Mouse (Mus musculus): Measurements from ENCODE around the gene March4. TPM values are rescaled to one million over a fixed set of nuclear protein-coding genes. Genes with fewer than 3 reads are reported as not detected.

Gene March4
- polyA plus RNA-seq, 1 experiment: 0.07 TPM

- Histone ChIP-seq H3K4me1 (peaks cover 14% of the 10 kb centered on the region), H3K4me3 (replicated peaks) (no peak overlapping the region), H3K9me3 (no peaks in the 10 kb centered on the region; the same call in 1 of the 2 replicates), H3K36me3 (replicated peaks; ENCODE audit: low read length) (no peaks in the 10 kb centered on the region), H3K27me3 (replicated peaks) (peaks cover 30% of the 10 kb centered on the region)
- TF ChIP-seq FLI1 (IDR thresholded peaks at IDR 0.05; ENCODE audit: low read length) (no peak), GATA1 (IDR thresholded peaks at IDR 0.05; ENCODE audit: borderline replicate concordance, low read length) (no peak)
These were observed 3.8 kb downstream of the March4 start for GRCm38 (mm10) chr1:72532926-72533325.

GRCm38 (mm10) chr1:72530516-72531196 is 6.1 kb downstream of the March4 start:
- Histone ChIP-seq H3K27me3 (replicated peaks) (peaks cover 12% of the 10 kb centered on the region), H3K9me3 (no peaks in the 10 kb centered on the region; the same call in 1 of the 2 replicates), H3K36me3 (replicated peaks; ENCODE audit: low read length) (no peaks in the 10 kb centered on the region), H3K4me3 (replicated peaks) (no peak overlapping the region), H3K4me1 (no peaks in the 10 kb centered on the region)
- TF ChIP-seq FLI1 (IDR thresholded peaks at IDR 0.05; ENCODE audit: low read length): no peak
- no peak for TF ChIP-seq GATA1 (IDR thresholded peaks at IDR 0.05; ENCODE audit: borderline replicate concordance, low read length)

- Histone ChIP-seq H3K9me3 (no peaks in the 10 kb centered on the region; the same call in 1 of the 2 replicates), H3K4me3 (replicated peaks) (no peak overlapping the region), H3K4me1 (no peaks in the 10 kb centered on the region), H3K27me3 (replicated peaks) (no peaks in the 10 kb centered on the region), H3K36me3 (replicated peaks; ENCODE audit: low read length) (no peaks in the 10 kb centered on the region)
- TF ChIP-seq FLI1 (IDR thresholded peaks at IDR 0.05; ENCODE audit: low read length) (no peak), GATA1 (IDR thresholded peaks at IDR 0.05; ENCODE audit: borderline replicate concordance, low read length) (no peak)
These were observed 7.5 kb downstream of the March4 start for GRCm38 (mm10) chr1:72529192-72529591.

GRCm38 (mm10) chr1:72523601-72524000 is 13.1 kb downstream of the March4 start:
- no peaks in the 10 kb centered on the region for H3K4me1 ChIP-seq
- H3K4me3 ChIP-seq (replicated peaks): no peak overlapping the region
- no peak for TF ChIP-seq GATA1 (IDR thresholded peaks at IDR 0.05; ENCODE audit: borderline replicate concordance, low read length)
- no peak for TF ChIP-seq FLI1 (IDR thresholded peaks at IDR 0.05; ENCODE audit: low read length)
- H3K27me3 ChIP-seq (replicated peaks): no peaks in the 10 kb centered on the region
- 0 out of 2 replicates have a peak, but pooled peaks cover 3% of the 10 kb centered on the region for H3K9me3 ChIP-seq
- H3K36me3 ChIP-seq (replicated peaks; ENCODE audit: low read length): no peaks in the 10 kb centered on the region

GRCm38 (mm10) chr1:72510778-72511520 is 25.8 kb downstream of the March4 start:
- H3K36me3 ChIP-seq (replicated peaks; ENCODE audit: low read length): no peaks in the 10 kb centered on the region
- H3K9me3 ChIP-seq: peaks cover 4% of the 10 kb centered on the region; the same call in 1 of the 2 replicates
- no peaks in the 10 kb centered on the region for H3K27me3 ChIP-seq (replicated peaks)
- no peaks in the 10 kb centered on the region; the same call in 1 of the 2 replicates for H3K4me1 ChIP-seq
- TF ChIP-seq GATA1 (IDR thresholded peaks at IDR 0.05; ENCODE audit: borderline replicate concordance, low read length) (no peak), FLI1 (IDR thresholded peaks at IDR 0.05; ENCODE audit: low read length) (no peak)
- no peak overlapping the region for H3K4me3 ChIP-seq (replicated peaks)

GRCm38 (mm10) chr1:72509551-72509950 is 27.2 kb downstream of the March4 start:
- Histone ChIP-seq H3K9me3 (no peaks in the 10 kb centered on the region), H3K4me3 (replicated peaks) (no peak overlapping the region), H3K27me3 (replicated peaks) (no peaks in the 10 kb centered on the region), H3K36me3 (replicated peaks; ENCODE audit: low read length) (no peaks in the 10 kb centered on the region), H3K4me1 (no peaks in the 10 kb centered on the region; the same call in 1 of the 2 replicates)
- TF ChIP-seq FLI1 (IDR thresholded peaks at IDR 0.05; ENCODE audit: low read length) (no peak), GATA1 (IDR thresholded peaks at IDR 0.05; ENCODE audit: borderline replicate concordance, low read length) (no peak)

GRCm38 (mm10) chr1:72507670-72508069 is 29.1 kb downstream of the March4 start:
- Histone ChIP-seq H3K27me3 (replicated peaks) (peaks cover 2% of the 10 kb centered on the region), H3K4me1 (no peaks in the 10 kb centered on the region), H3K36me3 (replicated peaks; ENCODE audit: low read length) (no peaks in the 10 kb centered on the region), H3K4me3 (replicated peaks) (no peak overlapping the region), H3K9me3 (no peaks in the 10 kb centered on the region)
- no peak for TF ChIP-seq FLI1 (IDR thresholded peaks at IDR 0.05; ENCODE audit: low read length)

- H3K4me1 ChIP-seq: no peaks in the 10 kb centered on the region
- H3K27me3 ChIP-seq (replicated peaks): peaks cover 2% of the 10 kb centered on the region
- no peak overlapping the region for H3K4me3 ChIP-seq (replicated peaks)
- H3K9me3 ChIP-seq: no peaks in the 10 kb centered on the region
- no peak for TF ChIP-seq FLI1 (IDR thresholded peaks at IDR 0.05; ENCODE audit: low read length)
- no peak for TF ChIP-seq GATA1 (IDR thresholded peaks at IDR 0.05; ENCODE audit: borderline replicate concordance, low read length)
- no peaks in the 10 kb centered on the region for H3K36me3 ChIP-seq (replicated peaks; ENCODE audit: low read length)
These were observed 30.5 kb downstream of the March4 start for GRCm38 (mm10) chr1:72506202-72506601.

GRCm38 (mm10) chr1:72497609-72498008 is 39.1 kb downstream of the March4 start:
- Histone ChIP-seq H3K4me3 (replicated peaks) (no peak overlapping the region), H3K4me1 (no peaks in the 10 kb centered on the region), H3K9me3 (no peaks in the 10 kb centered on the region), H3K36me3 (replicated peaks; ENCODE audit: low read length) (no peaks in the 10 kb centered on the region), H3K27me3 (replicated peaks) (peaks cover 2% of the 10 kb centered on the region)
- no peak for TF ChIP-seq GATA1 (IDR thresholded peaks at IDR 0.05; ENCODE audit: borderline replicate concordance, low read length)
- no peak for TF ChIP-seq FLI1 (IDR thresholded peaks at IDR 0.05; ENCODE audit: low read length)

- Histone ChIP-seq H3K4me3 (replicated peaks) (no peak overlapping the region), H3K27me3 (replicated peaks) (peaks cover 2% of the 10 kb centered on the region), H3K36me3 (replicated peaks; ENCODE audit: low read length) (no peaks in the 10 kb centered on the region), H3K9me3 (0 out of 2 replicates have a peak, but pooled peaks cover 7% of the 10 kb centered on the region), H3K4me1 (peaks cover 8% of the 10 kb centered on the region)
- no peak for TF ChIP-seq FLI1 (IDR thresholded peaks at IDR 0.05; ENCODE audit: low read length)
- no peak for TF ChIP-seq GATA1 (IDR thresholded peaks at IDR 0.05; ENCODE audit: borderline replicate concordance, low read length)
These were observed 43.3 kb downstream of the March4 start for GRCm38 (mm10) chr1:72493454-72493853.
